Mouse (Mus musculus): ENCODE measurements around the gene Abcc6. TPM values are rescaled to one million over a fixed set of nuclear protein-coding genes. Genes with fewer than 3 reads are reported as not detected.

The Abcc6 gene
- polyA plus RNA-seq, 1 experiment from 2014 or later = 6.1 TPM

DNA sequence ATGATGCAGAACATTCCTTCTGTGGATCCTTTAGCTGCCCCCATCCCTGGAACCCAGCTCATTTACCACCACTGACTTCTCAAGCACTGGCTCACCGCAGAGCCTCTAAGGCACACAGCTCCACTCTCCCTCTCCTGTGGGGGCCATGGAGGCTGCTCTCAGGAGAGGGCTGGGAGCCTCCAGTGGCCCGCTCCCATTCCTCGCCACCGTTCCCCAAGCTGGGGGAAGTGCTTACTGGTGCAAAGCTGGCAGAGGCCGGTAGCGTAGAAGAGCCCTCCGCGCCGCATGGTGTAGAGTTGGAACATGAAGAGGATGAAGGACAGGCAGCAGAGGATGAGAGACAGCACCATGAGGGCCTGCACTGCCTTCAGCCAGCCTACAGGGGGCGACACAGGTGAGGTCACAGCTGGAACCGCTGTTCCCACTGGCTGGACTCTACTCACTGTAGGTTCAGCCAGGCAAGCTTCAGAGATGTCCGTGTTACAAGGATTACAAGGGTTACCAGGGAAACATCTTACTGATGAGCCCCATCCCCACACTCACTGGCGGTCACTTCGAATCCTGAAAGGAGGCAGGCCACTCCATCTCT lies 110.9 kb downstream of the Abcc6 start:
- no peaks in the 10 kb centered on the region for H3K36me3 ChIP-seq (ENCODE audit: control insufficient read depth, insufficient read depth, low read length)
- no peak overlapping the region for H3K4me3 ChIP-seq (ENCODE audit: low read length)
- no peak overlapping the region for H3K9ac ChIP-seq (ENCODE audit: low read depth, low read length)
- 74% methylated on average over 14 of the region's 14 CpGs for WGBS
- H3K4me1 ChIP-seq (ENCODE audit: control insufficient read depth, insufficient read depth, low read length) = peaks cover 56% of the 10 kb centered on the region
- H3K9me3 ChIP-seq (ENCODE audit: control insufficient read depth, low read length) = no peaks in the 10 kb centered on the region
- no peaks in the 10 kb centered on the region for H3K27me3 ChIP-seq (replicated peaks; ENCODE audit: control insufficient read depth, insufficient read depth, low read length)
- ATAC-seq = no peak
- H3K27ac ChIP-seq (ENCODE audit: low read length) = no peak overlapping the region
- no peak overlapping the region for H3K4me2 ChIP-seq (ENCODE audit: low read depth, low read length)

DNA sequence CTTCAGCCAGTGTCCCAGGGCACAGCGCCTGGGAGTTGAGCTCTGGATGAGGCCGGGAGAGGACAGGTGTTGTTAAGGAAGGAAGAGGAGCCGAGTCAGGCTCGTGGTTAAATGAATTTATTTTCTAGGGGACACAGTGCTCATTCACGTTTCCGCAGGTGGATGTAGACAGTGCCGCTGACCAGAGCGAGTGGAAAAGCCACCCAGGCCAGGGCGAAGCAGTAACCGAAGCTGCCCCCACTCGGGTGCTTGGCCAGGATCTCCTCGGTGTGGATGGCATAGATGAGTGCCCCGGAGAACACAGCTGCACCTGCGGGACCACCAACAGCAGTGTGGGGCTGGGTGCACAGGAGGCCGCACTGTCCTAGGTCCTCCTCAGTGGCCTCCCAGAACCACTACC lies 112.2 kb downstream of the Abcc6 start:
- H3K27ac ChIP-seq (ENCODE audit: low read length) = peak overlapping the region; percentile 73
- H3K9ac ChIP-seq (ENCODE audit: low read depth, low read length) = peak overlapping the region; percentile 35; the same call in 1 of the 2 replicates
- ATAC-seq = no peak
- H3K27me3 ChIP-seq (replicated peaks; ENCODE audit: control insufficient read depth, insufficient read depth, low read length) = no peaks in the 10 kb centered on the region
- H3K36me3 ChIP-seq (ENCODE audit: control insufficient read depth, insufficient read depth, low read length) = 0 out of 2 replicates have a peak, but pooled peaks cover 2% of the 10 kb centered on the region
- peaks cover 56% of the 10 kb centered on the region for H3K4me1 ChIP-seq (ENCODE audit: control insufficient read depth, insufficient read depth, low read length)
- H3K4me3 ChIP-seq (ENCODE audit: low read length) = no peak overlapping the region
- H3K9me3 ChIP-seq (ENCODE audit: control insufficient read depth, low read length) = no peaks in the 10 kb centered on the region
- 83% methylated on average over 15 of the region's 15 CpGs for WGBS
- no peak overlapping the region for H3K4me2 ChIP-seq (ENCODE audit: low read depth, low read length)

Other genes starting within 250 kb of the Abcc6 start
- gene Lmtk3, start 246.6 kb downstream of the Abcc6 start, polyA plus RNA-seq (2015; fragmentation: Nextera tagmentation; extraction: Ambion mirVana) = 0.47 and 0.51 TPM in 2 replicates
- 3.9 and 4.8 TPM in 2 replicates for gene Sult2b1, start 245.6 kb downstream of the Abcc6 start, polyA plus RNA-seq (2015; fragmentation: Nextera tagmentation; extraction: Ambion mirVana)
- gene Cyth2, start 215.7 kb downstream of the Abcc6 start, polyA plus RNA-seq (2015; fragmentation: Nextera tagmentation; extraction: Ambion mirVana) = 77.1 and 78.2 TPM in 2 replicates
- gene Kcnj14, start 205.5 kb downstream of the Abcc6 start, polyA plus RNA-seq (2015; fragmentation: Nextera tagmentation; extraction: Ambion mirVana) = 0.65 and 0.78 TPM in 2 replicates
- gene Grwd1, start 199.4 kb downstream of the Abcc6 start, polyA plus RNA-seq (2015; fragmentation: Nextera tagmentation; extraction: Ambion mirVana) = 57.0 and 63.0 TPM in 2 replicates
- gene Kdelr1, start 157.5 kb downstream of the Abcc6 start, polyA plus RNA-seq (2015; fragmentation: Nextera tagmentation; extraction: Ambion mirVana) = 90.6 and 94.9 TPM in 2 replicates
- 0.31 and 0.39 TPM in 2 replicates for gene Grin2d, start 151.9 kb downstream of the Abcc6 start, polyA plus RNA-seq (2015; fragmentation: Nextera tagmentation; extraction: Ambion mirVana)
- gene Syngr4, start 133.6 kb downstream of the Abcc6 start, polyA plus RNA-seq (2015; fragmentation: Nextera tagmentation; extraction: Ambion mirVana) = 0.62 and 0.98 TPM in 2 replicates
- gene Tmem143, start 133.4 kb downstream of the Abcc6 start, polyA plus RNA-seq (2015; fragmentation: Nextera tagmentation; extraction: Ambion mirVana) = 8.1 TPM in 2 replicates
- 128 and 147 TPM in 2 replicates for gene Emp3, start 108.9 kb downstream of the Abcc6 start, polyA plus RNA-seq (2015; fragmentation: Nextera tagmentation; extraction: Ambion mirVana)
- gene Ccdc114, start 106.2 kb downstream of the Abcc6 start, polyA plus RNA-seq (2015; fragmentation: Nextera tagmentation; extraction: Ambion mirVana) = 4.0 and 4.3 TPM in 2 replicates
- 95.7 and 102 TPM in 2 replicates for gene Nomo1, start 3.4 kb upstream of the Abcc6 start, polyA plus RNA-seq (2015; fragmentation: Nextera tagmentation; extraction: Ambion mirVana)
- gene Kcnj11, start 70.5 kb upstream of the Abcc6 start, polyA plus RNA-seq (2015; fragmentation: Nextera tagmentation; extraction: Ambion mirVana) = 0.55 and 0.65 TPM in 2 replicates
- 4.8 and 6.2 TPM in 2 replicates for gene Abcc8, start 149.7 kb upstream of the Abcc6 start, polyA plus RNA-seq (2015; fragmentation: Nextera tagmentation; extraction: Ambion mirVana)
- gene Ush1c, start 208.2 kb upstream of the Abcc6 start, polyA plus RNA-seq (2015; fragmentation: Nextera tagmentation; extraction: Ambion mirVana) = 96.4 and 113 TPM in 2 replicates
- 0.07 TPM in 1 of 2 replicates, not detected in the other for gene Otog, start 210.7 kb upstream of the Abcc6 start, polyA plus RNA-seq (2015; fragmentation: Nextera tagmentation; extraction: Ambion mirVana)

Measured in intestine, embryonic 16.5 days (tissue).